Mouse (Mus musculus) erythroblast, embryonic 14.5 days (primary cell): ENCODE data around the gene 4930469K13Rik. TPM values are rescaled to one million over a fixed set of nuclear protein-coding genes. Genes with fewer than 3 reads are reported as not detected.
"Not testable (repeated sequence)": the region's sequence is repeated elsewhere in the genome, so short reads cannot be mapped to it uniquely, and the experiment has no call there.

Experiments used
- H3K27me3 ChIP-seq: 2 replicates; pipeline ENCODE4 v1.6.1; 2012; ENCODE audit warnings: inconsistent platforms; ENCODE audit not compliant: control insufficient read depth
- H3K36me3 ChIP-seq: 2 replicates; pipeline ENCODE4 v1.6.1; 2012; ENCODE audit warnings: mild to moderate bottlenecking, inconsistent platforms; ENCODE audit not compliant: control insufficient read depth
- H3K4me1 ChIP-seq: 2 replicates; pipeline ENCODE4 v1.6.1; 2012; ENCODE audit warnings: inconsistent platforms; ENCODE audit not compliant: control insufficient read depth
- H3K4me3 ChIP-seq: replicated peaks from 2 replicates; pipeline ENCODE3; 2012; ENCODE audit warnings: moderate library complexity, mild to moderate bottlenecking, inconsistent platforms
- H3K9me3 ChIP-seq: 2 replicates; pipeline ENCODE4 v1.6.1; 2012; ENCODE audit warnings: low read length, inconsistent platforms, mixed read lengths; ENCODE audit not compliant: control insufficient read depth
- GATA1 ChIP-seq: IDR thresholded peaks from 2 replicates; pipeline ENCODE4 v1.6.1; 2012; ENCODE audit warnings: low read length, inconsistent platforms, mixed read lengths
- TAL1 ChIP-seq: IDR thresholded peaks from 3 replicates; pipeline ENCODE4 v1.6.1; 2012; ENCODE audit warnings: low read length, inconsistent platforms, mixed read lengths
- polyA plus RNA-seq: library from polyadenylated mRNA; stranded (reverse); fragments of >175 nt; gene quantifications from 2 replicates; pipeline ENCODE4 v1.2.3, GENCODE M21; 2012

The 4930469K13Rik gene
- polyA plus RNA-seq: not detected in 2 replicates

DNA sequence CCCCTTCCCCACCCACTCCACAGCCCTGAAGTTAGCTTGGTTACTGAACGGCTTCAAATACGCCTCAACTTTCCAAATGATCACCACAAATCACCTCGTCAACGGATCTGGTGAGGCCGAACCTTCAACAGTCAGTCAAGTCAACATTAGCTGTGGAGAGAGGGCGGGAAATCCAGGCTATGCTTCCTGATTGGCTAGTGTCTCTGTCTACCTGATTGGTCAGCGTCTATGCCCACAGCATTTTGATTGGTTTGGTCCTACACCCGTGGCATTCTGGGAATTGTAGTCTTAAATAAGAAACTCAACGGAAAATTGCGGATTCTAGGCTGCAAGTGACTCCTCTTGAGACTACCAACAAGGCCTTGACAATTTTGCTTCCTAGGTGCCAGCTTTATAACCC is at the start of gene 4930469K13Rik:
Gene 4930469K13Rik (minus strand): TSS at position 133 of the 400 bp plus-strand sequence.
- no peaks in the 10 kb centered on the region for H3K9me3 ChIP-seq
- H3K4me1 ChIP-seq: no peaks in the 10 kb centered on the region
- no peak within 1 kb of the TSS for H3K4me3 ChIP-seq
- H3K27me3 ChIP-seq: no peaks in the 10 kb centered on the region
- no peaks in the 10 kb centered on the region for H3K36me3 ChIP-seq
- TF ChIP-seq TAL1 (no peak), GATA1 (no peak)

DNA sequence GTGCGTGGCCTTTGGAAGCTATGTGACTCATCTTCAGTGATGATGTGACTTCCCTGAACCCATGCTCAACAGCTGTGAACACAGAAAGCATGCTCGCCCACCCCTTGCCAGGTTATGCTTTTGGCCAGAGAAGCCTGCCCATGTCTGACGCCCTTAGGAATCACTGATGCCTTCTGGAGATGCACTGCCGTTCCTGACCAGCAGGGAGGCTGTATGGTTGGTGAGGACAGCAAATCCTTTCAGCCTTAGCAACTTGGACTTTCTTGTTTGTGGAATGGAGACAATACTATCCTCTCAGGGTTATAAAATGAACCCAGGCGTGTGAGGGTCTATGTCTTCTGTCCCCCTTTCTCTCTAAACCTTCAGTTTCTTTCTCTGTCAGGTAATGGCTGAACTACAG is 48.6 kb upstream of the 4930469K13Rik start:
- no peak overlapping the region for H3K4me3 ChIP-seq
- no peaks in the 10 kb centered on the region for H3K36me3 ChIP-seq
- TF ChIP-seq TAL1 (no peak), GATA1 (no peak)
- H3K4me1 ChIP-seq: no peaks in the 10 kb centered on the region
- no peaks in the 10 kb centered on the region for H3K9me3 ChIP-seq
- no peaks in the 10 kb centered on the region for H3K27me3 ChIP-seq

DNA sequence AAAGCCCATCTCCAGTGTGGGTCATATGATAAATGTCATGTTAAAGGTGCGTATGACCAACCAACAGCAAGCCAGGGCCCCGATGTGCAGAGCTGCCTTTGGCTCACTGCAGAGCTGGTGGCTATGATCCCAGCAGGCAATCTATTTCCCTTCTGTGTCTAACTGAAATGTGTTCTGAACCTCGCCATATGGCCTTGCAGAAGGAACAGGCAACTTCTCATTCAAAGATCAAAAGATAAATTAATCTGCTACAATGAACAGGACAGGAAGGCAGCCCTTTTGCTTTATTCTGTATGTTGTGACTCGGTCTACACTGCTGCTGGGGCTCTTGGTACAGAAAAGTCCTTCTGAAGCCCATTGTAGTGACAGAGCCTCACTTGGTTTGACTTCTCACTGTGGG is 46.1 kb upstream of the 4930469K13Rik start:
- Histone ChIP-seq H3K36me3 (no peaks in the 10 kb centered on the region), H3K4me1 (no peaks in the 10 kb centered on the region), H3K27me3 (no peaks in the 10 kb centered on the region), H3K4me3 (no peak overlapping the region), H3K9me3 (no peaks in the 10 kb centered on the region)
- no peak for TF ChIP-seq TAL1

DNA sequence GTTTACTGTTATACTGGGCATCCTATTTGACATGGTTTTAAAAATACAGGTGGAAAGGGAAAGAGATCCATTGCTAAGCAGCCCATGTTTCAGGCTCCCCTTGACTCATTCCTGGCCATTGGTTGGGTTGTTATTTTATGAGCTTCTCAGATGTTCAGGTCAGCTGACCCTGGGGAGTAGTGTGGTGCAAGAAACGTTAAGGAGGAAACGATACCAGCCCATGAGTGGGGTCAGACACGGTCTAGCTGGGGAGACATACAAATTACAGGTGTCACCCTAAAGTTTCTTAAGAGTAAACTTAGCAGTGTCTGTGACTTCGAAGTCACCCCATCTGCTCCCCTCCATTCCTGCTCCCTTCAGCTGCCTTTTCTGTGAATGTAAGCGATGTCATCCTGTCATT is 45.6 kb upstream of the 4930469K13Rik start:
- no peak for TF ChIP-seq GATA1
- TF ChIP-seq TAL1: no peak
- H3K4me3 ChIP-seq: no peak overlapping the region
- no peaks in the 10 kb centered on the region for H3K4me1 ChIP-seq

DNA sequence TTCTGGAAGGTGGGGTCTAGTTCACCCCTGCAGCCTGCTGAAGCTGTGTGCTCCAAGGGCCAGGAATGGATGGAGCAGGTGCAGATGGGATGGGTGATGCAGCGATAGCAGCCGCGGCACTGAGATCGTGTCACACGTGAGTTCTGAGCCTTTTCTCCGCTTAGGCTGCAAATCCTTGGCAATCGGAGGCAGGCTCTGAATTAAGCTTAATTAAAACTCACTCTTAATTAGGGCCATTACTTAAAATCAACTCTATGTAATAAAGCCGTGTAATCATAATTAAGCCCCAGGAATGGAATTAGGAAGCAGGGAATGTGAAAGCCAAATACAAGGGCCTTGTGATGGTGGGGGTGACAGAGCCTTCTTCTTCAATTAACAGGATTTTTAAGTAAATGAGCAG is 40.9 kb upstream of the 4930469K13Rik start:
- TF ChIP-seq TAL1 (no peak), GATA1 (no peak)
- Histone ChIP-seq H3K9me3 (no peaks in the 10 kb centered on the region), H3K4me1 (no peaks in the 10 kb centered on the region), H3K4me3 (no peak overlapping the region), H3K36me3 (no peaks in the 10 kb centered on the region), H3K27me3 (no peaks in the 10 kb centered on the region)

More for the DNA sequence above, 45.6 kb upstream of the 4930469K13Rik start:
- H3K36me3 ChIP-seq: no peaks in the 10 kb centered on the region
- no peaks in the 10 kb centered on the region for H3K9me3 ChIP-seq
- H3K27me3 ChIP-seq: no peaks in the 10 kb centered on the region

DNA sequence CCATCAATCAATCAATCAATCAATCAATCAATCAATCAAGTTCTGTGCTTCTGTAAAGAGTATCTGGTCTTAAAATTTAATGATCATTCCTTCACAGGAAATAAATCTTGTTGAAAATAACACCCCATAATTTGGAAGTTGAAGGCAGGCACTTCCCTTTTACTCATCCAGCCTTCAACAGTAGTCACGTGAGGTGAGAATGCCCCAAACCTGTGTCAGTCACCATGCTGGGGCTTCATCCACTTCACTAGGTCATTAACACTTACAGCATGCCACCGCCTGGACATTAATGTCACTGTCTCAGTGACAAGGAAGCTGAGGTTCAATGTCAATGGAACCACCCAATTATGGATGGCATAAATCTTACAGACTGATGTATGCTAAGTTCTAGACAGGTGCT is 30.1 kb upstream of the 4930469K13Rik start:
- no peaks in the 10 kb centered on the region for H3K4me1 ChIP-seq
- H3K4me3 ChIP-seq: no peak overlapping the region
- no peak for TF ChIP-seq TAL1
- TF ChIP-seq GATA1: no peak
- no peaks in the 10 kb centered on the region for H3K9me3 ChIP-seq
- no peaks in the 10 kb centered on the region for H3K36me3 ChIP-seq
- no peaks in the 10 kb centered on the region for H3K27me3 ChIP-seq

DNA sequence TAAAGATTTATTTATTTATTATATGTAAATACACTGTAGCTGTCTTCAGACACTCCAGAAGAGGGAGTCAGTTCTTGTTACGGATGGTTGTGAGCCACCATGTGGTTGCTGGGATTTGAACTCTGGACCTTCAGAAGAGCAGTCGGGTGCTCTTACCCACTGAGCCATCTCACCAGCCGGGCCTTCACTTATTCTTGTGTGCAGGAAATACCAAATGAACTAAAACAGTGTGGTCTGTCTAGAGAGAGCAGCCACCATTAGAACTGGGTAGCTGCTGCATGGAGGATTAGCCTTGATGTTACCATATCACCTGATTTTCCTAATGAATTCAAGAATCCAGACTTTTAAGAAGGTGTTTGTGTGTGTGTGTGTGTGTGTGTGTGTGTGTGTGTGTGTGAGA is 27.4 kb upstream of the 4930469K13Rik start:
- H3K36me3 ChIP-seq, H3K9me3 ChIP-seq, H3K4me3 ChIP-seq, H3K27me3 ChIP-seq, H3K4me1 ChIP-seq: not testable (repeated sequence)

DNA sequence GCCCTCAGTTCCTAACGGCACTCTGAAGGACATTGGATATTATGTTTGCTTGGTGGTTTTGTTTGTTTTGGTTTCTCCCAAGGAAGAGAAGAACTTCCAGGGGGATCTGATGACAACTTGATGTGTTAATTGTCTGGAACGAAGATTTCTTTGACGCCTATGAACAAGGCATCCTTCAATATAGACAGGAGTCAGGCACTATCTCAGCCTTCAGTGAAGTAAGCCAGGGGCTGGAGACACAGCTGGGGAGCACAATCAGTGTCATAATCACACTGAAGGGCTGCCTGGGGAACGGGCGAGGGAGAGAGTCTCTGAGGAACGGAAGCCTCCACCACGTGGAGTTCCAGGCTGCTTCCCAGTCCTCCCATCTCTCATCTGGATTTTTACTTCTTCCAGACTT is 26.5 kb upstream of the 4930469K13Rik start:
- Histone ChIP-seq H3K9me3 (no peaks in the 10 kb centered on the region), H3K4me3 (no peak overlapping the region), H3K36me3 (no peaks in the 10 kb centered on the region), H3K27me3 (no peaks in the 10 kb centered on the region), H3K4me1 (no peaks in the 10 kb centered on the region)
- TF ChIP-seq TAL1: no peak

DNA sequence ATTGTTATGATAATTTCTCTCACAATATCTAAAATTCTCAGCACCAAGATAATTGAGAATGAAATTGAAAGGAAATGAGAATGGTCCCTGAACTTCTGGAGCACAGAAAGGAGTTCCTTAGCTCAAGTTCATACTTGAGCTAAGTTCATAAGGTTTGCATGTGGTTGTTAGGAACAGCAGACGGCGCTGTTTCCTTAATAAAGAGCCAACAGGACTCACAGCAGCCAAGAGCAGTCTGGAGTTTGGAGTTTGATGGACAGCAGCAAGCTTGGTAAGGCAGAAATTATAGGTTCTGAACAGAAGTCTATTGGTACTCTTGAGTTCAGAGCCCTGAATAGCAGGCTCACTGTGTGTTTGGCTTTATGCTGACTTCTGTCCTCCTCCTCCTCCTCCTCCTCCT is 24.8 kb upstream of the 4930469K13Rik start:
- Histone ChIP-seq H3K4me1 (no peaks in the 10 kb centered on the region), H3K36me3 (no peaks in the 10 kb centered on the region), H3K4me3 (no peak overlapping the region), H3K27me3 (no peaks in the 10 kb centered on the region), H3K9me3 (no peaks in the 10 kb centered on the region)
- TF ChIP-seq TAL1 (no peak), GATA1 (no peak)

DNA sequence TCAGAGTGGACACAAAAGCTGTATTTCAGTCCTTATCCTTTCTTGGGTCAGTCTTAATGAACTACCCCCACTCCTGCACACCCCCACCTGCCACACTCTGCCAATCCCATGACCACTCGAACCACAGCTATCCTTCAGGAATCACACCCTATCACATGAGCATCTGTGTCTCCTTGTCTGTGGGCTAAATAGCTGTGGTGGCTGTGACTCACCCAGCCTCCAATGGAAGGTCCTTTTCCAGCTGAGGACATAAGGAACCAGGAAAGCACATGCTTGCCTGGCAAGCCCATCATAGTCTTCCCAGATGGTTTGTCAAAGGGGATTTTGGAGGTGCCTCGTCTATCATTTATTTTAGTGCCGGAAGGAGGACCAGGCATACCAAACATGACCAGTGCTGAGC is 20.0 kb upstream of the 4930469K13Rik start:
- Histone ChIP-seq H3K27me3 (no peaks in the 10 kb centered on the region), H3K4me1 (no peaks in the 10 kb centered on the region), H3K9me3 (no peaks in the 10 kb centered on the region), H3K4me3 (no peak overlapping the region), H3K36me3 (no peaks in the 10 kb centered on the region)
- TF ChIP-seq TAL1 (no peak), GATA1 (no peak)

DNA sequence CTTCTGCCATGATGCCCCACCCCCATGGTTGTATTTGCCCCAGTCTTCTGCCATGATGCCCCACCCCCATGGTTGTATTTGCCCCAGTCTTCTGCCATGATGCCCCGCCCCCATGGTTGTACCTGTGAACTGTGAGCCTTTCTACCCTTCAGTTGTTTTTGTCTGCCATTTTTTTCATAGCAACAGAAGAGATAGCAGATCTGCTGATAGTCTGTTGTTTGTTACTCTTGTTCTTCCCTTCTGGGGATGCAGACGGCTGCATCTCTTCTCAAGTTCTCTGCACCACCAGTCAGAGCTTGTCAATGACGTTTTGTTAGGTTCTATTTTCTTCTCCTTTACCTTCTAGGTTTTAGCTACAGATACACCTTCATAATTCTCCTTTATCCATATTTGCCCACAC is 19.2 kb upstream of the 4930469K13Rik start:
- no peaks in the 10 kb centered on the region for H3K27me3 ChIP-seq
- H3K4me3 ChIP-seq: no peak overlapping the region
- H3K4me1 ChIP-seq: no peaks in the 10 kb centered on the region
- H3K36me3 ChIP-seq: no peaks in the 10 kb centered on the region
- TF ChIP-seq GATA1: no peak
- no peak for TF ChIP-seq TAL1
- H3K9me3 ChIP-seq: no peaks in the 10 kb centered on the region
